Mouse (Mus musculus) lung, postnatal 0 days (tissue): Measurements from ENCODE around the gene Tas1r1. TPM values are rescaled to one million over a fixed set of nuclear protein-coding genes. Genes with fewer than 3 reads are reported as not detected.

Experiments
- ATAC-seq: fragments of 200-750 bp; cut with Nextera tagmentation; 2 replicates; pipeline ENCODE4 v1.8.0; 2017; ENCODE audit warnings: moderate library complexity
- DNase-seq: peaks from one replicate; pipeline ENCODE4 v3.0.0-alpha.2; 2016; ENCODE audit warnings: low spot score
- H3K27ac ChIP-seq: fragments of 300-500 bp; sonication (generic); 2 replicates; pipeline ENCODE4 v1.5.1; 2014; ENCODE audit warnings: antibody characterized with exemption, mild to moderate bottlenecking, low read length, mixed read lengths
- H3K27me3 ChIP-seq: fragments of 300-500 bp; sonication (generic); replicated peaks from 2 replicates; pipeline ENCODE4 v1.6.1; 2014; ENCODE audit warnings: low read length, mixed read lengths; ENCODE audit not compliant: insufficient read depth
- H3K36me3 ChIP-seq: fragments of 300-500 bp; sonication (generic); 2 replicates; pipeline ENCODE4 v1.6.1; 2014; ENCODE audit warnings: low read length, mixed read lengths; ENCODE audit not compliant: insufficient read depth
- H3K4me1 ChIP-seq: fragments of 300-500 bp; sonication (generic); 2 replicates; pipeline ENCODE4 v1.6.1; 2014; ENCODE audit warnings: antibody characterized with exemption, low read depth, low read length, mixed read lengths; ENCODE audit not compliant: insufficient read depth
- H3K4me2 ChIP-seq: fragments of 300-500 bp; sonication (generic); replicated peaks from 2 replicates; pipeline ENCODE4 v1.6.1; 2014; ENCODE audit warnings: low read depth, mild to moderate bottlenecking, low read length, moderate library complexity, mixed read lengths
- H3K4me3 ChIP-seq: fragments of 300-500 bp; sonication (generic); 2 replicates; pipeline ENCODE4 v1.5.1; 2014; ENCODE audit warnings: low read depth, low read length
- H3K9ac ChIP-seq: fragments of 300-500 bp; sonication (generic); replicated peaks from 2 replicates; pipeline ENCODE4 v1.6.1; 2014; ENCODE audit warnings: low read depth, mild to moderate bottlenecking
- H3K9me3 ChIP-seq: fragments of 300-500 bp; sonication (generic); 2 replicates; pipeline ENCODE4 v1.6.1; 2016; ENCODE audit warnings: low read length, mixed read lengths
- CTCF ChIP-seq: IDR thresholded peaks from 2 replicates; pipeline ENCODE4 v1.5.1; 2016; ENCODE audit warnings: antibody characterized with exemption, mild to moderate bottlenecking
- EP300 ChIP-seq: IDR thresholded peaks from 2 replicates; pipeline ENCODE4 v1.6.1; 2016; ENCODE audit warnings: antibody characterized with exemption, mild to moderate bottlenecking, control low read depth
- WGBS: fragments of 180-500 bp; shearing (Covaris S2); extraction: QIAGEN DNeasy Blood & Tissue Kit; methylation state at CpG from one replicate; pipeline ENCODE4 v1.1.7; 2014; 5-methylcytosine and 5-hydroxymethylcytosine counted together
- polyA plus RNA-seq: library from polyadenylated mRNA; unstranded; fragments of >200 nt; fragmentation: Nextera tagmentation; extraction: Ambion mirVana; gene quantifications from 2 replicates; pipeline ENCODE4 v1.2.1, GENCODE M21; 2015

Tas1r1 gene
- polyA plus RNA-seq, 1 experiment from 2014 or later = 0.21 TPM

DNA sequence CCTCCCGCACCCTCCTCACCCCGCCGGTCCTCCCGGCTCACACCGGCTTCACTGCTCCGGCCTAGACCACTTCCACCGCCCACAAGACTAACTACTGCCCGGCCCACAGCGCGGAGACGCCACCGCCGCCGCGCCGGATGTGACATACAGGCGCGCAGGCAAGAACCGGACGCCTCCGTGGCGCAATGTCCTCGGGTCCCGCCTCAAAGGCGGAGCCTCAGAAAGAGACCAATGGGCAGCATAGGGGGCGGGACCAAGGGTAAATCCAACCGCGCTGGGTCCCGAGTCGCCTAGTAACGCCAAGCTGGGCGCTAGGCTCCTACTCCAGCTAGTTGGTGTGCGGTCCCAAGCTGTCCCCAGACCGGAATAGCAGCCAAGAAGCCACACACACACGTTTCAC, 10.8 kb downstream of the Tas1r1 start, which contains the start of gene Zbtb48:
Zbtb48 (minus strand) TSS at position 148 of the 400 bp plus-strand sequence.
- TF ChIP-seq CTCF (no peak; the same call in 1 of the 2 replicates), EP300 (no peak)
- Histone ChIP-seq H3K4me2 (peak within 1 kb of the TSS; percentile 83), H3K36me3 (peaks cover 6% of the 10 kb centered on the region), H3K4me1 (peaks cover 20% of the 10 kb centered on the region; the same call in 1 of the 2 replicates), H3K9me3 (no peaks in the 10 kb centered on the region), H3K27ac (peak within 1 kb of the TSS; percentile 84), H3K27me3 (no peaks in the 10 kb centered on the region), H3K4me3 (peak within 1 kb of the TSS; percentile 71), H3K9ac (peak within 1 kb of the TSS; percentile 52)
- DNase-seq = peak; percentile 99
- 3% methylated on average over 35 of the region's 35 CpGs for WGBS
- peak; percentile 97 for ATAC-seq

DNA sequence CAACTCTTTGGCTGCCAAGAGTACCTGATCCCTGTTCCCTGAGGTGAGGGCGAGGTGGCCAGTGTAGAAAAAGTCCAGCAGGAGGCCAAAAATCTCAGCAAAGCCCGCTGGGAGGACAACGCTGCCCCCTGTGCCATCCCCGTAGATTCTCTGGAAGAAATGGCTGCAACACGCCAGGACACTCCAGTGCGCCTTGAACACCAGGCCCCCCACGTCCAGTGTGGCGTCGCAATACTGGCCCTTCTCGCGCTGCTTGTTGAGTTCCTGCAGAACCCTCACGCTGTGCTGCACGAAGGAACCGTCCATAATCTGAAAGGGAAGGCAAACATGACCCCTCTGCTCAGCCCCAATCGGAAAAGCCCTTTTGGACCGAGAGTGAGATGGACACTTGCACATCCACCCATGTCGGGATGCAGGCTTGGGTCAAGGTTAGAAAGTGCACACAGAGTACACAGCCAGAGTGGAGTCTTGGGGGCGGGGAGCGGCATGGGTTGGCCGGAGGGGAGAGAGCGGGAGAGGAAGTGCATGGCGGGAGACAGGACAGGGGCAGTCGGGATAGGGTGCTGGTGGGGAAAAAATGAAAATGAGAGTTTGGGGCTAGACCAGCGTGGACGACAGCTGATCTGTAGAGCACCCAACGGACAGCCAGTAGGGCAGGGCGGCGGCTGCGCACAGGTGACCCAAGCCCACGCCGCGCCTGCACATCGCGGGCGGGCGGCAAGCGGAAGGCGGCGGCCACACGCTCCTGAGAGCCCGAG, 11.4 kb downstream of the Tas1r1 start:
- no peaks in the 10 kb centered on the region for H3K27me3 ChIP-seq
- peak; percentile 46 for ATAC-seq
- peak overlapping the region; percentile 83 for H3K4me2 ChIP-seq
- H3K9me3 ChIP-seq = no peaks in the 10 kb centered on the region
- TF ChIP-seq CTCF = peak; percentile 35
- no peak for TF ChIP-seq EP300
- H3K36me3 ChIP-seq = peaks cover 8% of the 10 kb centered on the region
- peak overlapping the region; percentile 52 for H3K9ac ChIP-seq
- 3% methylated on average over 38 of the region's 41 CpGs for WGBS
- DNase-seq = peak; percentile 61
- H3K4me3 ChIP-seq = peak overlapping the region; percentile 71
- H3K27ac ChIP-seq = peak overlapping the region; percentile 84
- H3K4me1 ChIP-seq = peaks cover 20% of the 10 kb centered on the region; the same call in 1 of the 2 replicates

DNA sequence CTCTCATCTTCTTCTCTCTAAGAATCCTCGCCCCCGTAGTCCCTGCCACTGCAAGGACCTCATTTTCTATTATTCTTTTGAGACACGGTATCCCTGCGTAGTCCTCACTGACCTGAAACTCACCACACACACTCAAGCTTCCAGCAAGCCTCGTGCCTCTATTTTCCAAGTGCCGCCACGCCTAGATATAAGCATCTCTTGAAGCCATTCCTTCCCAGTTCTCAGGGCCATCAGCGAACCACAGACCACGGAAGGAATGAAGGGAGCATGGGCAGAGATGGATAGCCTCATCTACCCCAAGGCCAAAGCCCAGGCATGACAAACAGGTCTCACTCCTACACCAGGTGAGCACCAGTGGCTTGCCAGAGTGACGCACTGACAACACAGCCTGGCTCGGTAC, 13.8 kb downstream of the Tas1r1 start:
- Histone ChIP-seq H3K27ac (0 out of 2 replicates have a peak overlapping the region, but pooled peaks have one; percentile 15), H3K4me1 (peaks cover 20% of the 10 kb centered on the region; the same call in 1 of the 2 replicates), H3K9ac (no peak overlapping the region), H3K4me3 (no peak overlapping the region), H3K9me3 (no peaks in the 10 kb centered on the region), H3K36me3 (peaks cover 22% of the 10 kb centered on the region), H3K27me3 (no peaks in the 10 kb centered on the region), H3K4me2 (no peak overlapping the region)
- WGBS = 56% methylated on average over 11 of the region's 11 CpGs
- TF ChIP-seq CTCF = no peak
- TF ChIP-seq EP300 = peak; percentile 67; the same call in 1 of the 2 replicates
- DNase-seq (peak; percentile 74), ATAC-seq (peak; percentile 19; the same call in 1 of the 2 replicates)

GRCm38 (mm10) chr4:152022506-152022905, 15.9 kb downstream of the Tas1r1 start:
- Histone ChIP-seq H3K27ac (no peak overlapping the region), H3K9ac (no peak overlapping the region), H3K9me3 (no peaks in the 10 kb centered on the region), H3K4me2 (no peak overlapping the region), H3K36me3 (peaks cover 29% of the 10 kb centered on the region), H3K4me1 (peaks cover 15% of the 10 kb centered on the region; the same call in 1 of the 2 replicates), H3K4me3 (no peak overlapping the region), H3K27me3 (no peaks in the 10 kb centered on the region)
- TF ChIP-seq EP300 = peak; percentile 27; the same call in 1 of the 2 replicates
- no peak for TF ChIP-seq CTCF
- 60% methylated on average over 8 of the region's 8 CpGs for WGBS
- DNase-seq (peak; percentile 45), ATAC-seq (no peak)

- 71% methylated on average over 12 of the region's 12 CpGs for WGBS
Observed at GRCm38 (mm10) chr4:152021568-152022097, 16.7 kb downstream of the Tas1r1 start.

GRCm38 (mm10) chr4:152020024-152020423, 18.3 kb downstream of the Tas1r1 start:
- TF ChIP-seq EP300 (no peak), CTCF (no peak)
- H3K27me3 ChIP-seq = no peaks in the 10 kb centered on the region
- ATAC-seq (no peak), DNase-seq (no peak)
- H3K4me3 ChIP-seq = no peak overlapping the region
- 91% methylated on average over 21 of the region's 21 CpGs for WGBS
- H3K9me3 ChIP-seq = no peaks in the 10 kb centered on the region
- H3K9ac ChIP-seq = no peak overlapping the region
- peaks cover 45% of the 10 kb centered on the region for H3K36me3 ChIP-seq
- H3K4me1 ChIP-seq = peaks cover 3% of the 10 kb centered on the region; the same call in 1 of the 2 replicates
- H3K27ac ChIP-seq = no peak overlapping the region
- H3K4me2 ChIP-seq = no peak overlapping the region

More at GRCm38 (mm10) chr4:152021568-152022097, 16.7 kb downstream of the Tas1r1 start:
- Histone ChIP-seq H3K36me3 (peaks cover 32% of the 10 kb centered on the region), H3K9ac (no peak overlapping the region), H3K27ac (no peak overlapping the region), H3K4me1 (peaks cover 13% of the 10 kb centered on the region; the same call in 1 of the 2 replicates), H3K4me2 (no peak overlapping the region), H3K27me3 (no peaks in the 10 kb centered on the region), H3K4me3 (no peak overlapping the region), H3K9me3 (no peaks in the 10 kb centered on the region)
- DNase-seq = no peak
- ATAC-seq = no peak
- TF ChIP-seq EP300 (no peak), CTCF (peak; percentile 38)
